Mouse (Mus musculus) limb, embryonic 11.5 days (tissue): ENCODE measurements at regions not wholly inside any gene's neighbourhood (a gene's known extent, or its start where the extent isn't known, plus 50 kb on each side); places are given as distances from the start of the nearest gene placed in this dataset.

ENCODE experiments used
- ATAC-seq: fragments of 200-750 bp; cut with Nextera tagmentation; 2 replicates; pipeline ENCODE4 v1.8.0; 2017; ENCODE audit warnings: low read depth; ENCODE audit not compliant: insufficient number of reproducible peaks, low FRiP score, low TSS enrichment
- DNase-seq: peaks from one replicate; pipeline ENCODE4 v3.0.0-alpha.2; 2015; ENCODE audit warnings: low spot score
- H3K27ac ChIP-seq: fragments of 300-500 bp; sonication (generic); replicated peaks from 2 replicates; pipeline ENCODE4 v1.5.1; 2014; ENCODE audit warnings: low read depth, mild to moderate bottlenecking, low read length
- H3K27me3 ChIP-seq: fragments of 300-500 bp; sonication (generic); 2 replicates; pipeline ENCODE4 v1.6.1; 2014; ENCODE audit warnings: mild to moderate bottlenecking, low read length, mixed read lengths; ENCODE audit not compliant: control insufficient read depth, insufficient read depth
- H3K36me3 ChIP-seq: fragments of 300-500 bp; sonication (generic); 2 replicates; pipeline ENCODE4 v1.6.1; 2014; ENCODE audit warnings: mild to moderate bottlenecking, low read length, moderate library complexity, mixed read lengths; ENCODE audit not compliant: control insufficient read depth, insufficient read depth
- H3K4me1 ChIP-seq: fragments of 300-500 bp; sonication (generic); 2 replicates; pipeline ENCODE4 v1.6.1; 2014; ENCODE audit warnings: low read length, mixed read lengths; ENCODE audit not compliant: control insufficient read depth, insufficient read depth
- H3K4me2 ChIP-seq: fragments of 300-500 bp; sonication (generic); 2 replicates; pipeline ENCODE4 v1.6.1; 2014; ENCODE audit warnings: low read depth, mild to moderate bottlenecking, moderate library complexity; ENCODE audit not compliant: severe bottlenecking
- H3K4me3 ChIP-seq: fragments of 300-500 bp; sonication (generic); 2 replicates; pipeline ENCODE4 v1.5.1; 2014; ENCODE audit warnings: low read depth, low read length
- H3K9ac ChIP-seq: fragments of 300-500 bp; sonication (generic); 2 replicates; pipeline ENCODE4 v1.6.1; 2014; ENCODE audit warnings: mild to moderate bottlenecking, low read length
- H3K9me3 ChIP-seq: fragments of 300-500 bp; sonication (generic); 2 replicates; pipeline ENCODE4 v1.6.1; 2016; ENCODE audit warnings: low read length; ENCODE audit not compliant: control insufficient read depth
- WGBS: fragments of 180-500 bp; shearing (Covaris S2); extraction: QIAGEN DNeasy Blood & Tissue Kit; methylation state at CpG from one replicate; pipeline ENCODE4 v1.1.7; 2014; 5-methylcytosine and 5-hydroxymethylcytosine counted together

- ATAC-seq, result no peak
- no peak overlapping the region for H3K4me3 ChIP-seq
- no peak overlapping the region for H3K27ac ChIP-seq
- no peaks in the 10 kb centered on the region for H3K9me3 ChIP-seq
- no peaks in the 10 kb centered on the region for H3K4me1 ChIP-seq
- no peak for DNase-seq
- H3K27me3 ChIP-seq, result no peaks in the 10 kb centered on the region
- no peaks in the 10 kb centered on the region for H3K36me3 ChIP-seq
- H3K4me2 ChIP-seq, result no peak overlapping the region
- 80% methylated on average over 3 of the region's 3 CpGs for WGBS
- no peak overlapping the region for H3K9ac ChIP-seq
Observed at GRCm38 (mm10) chr14:47896581-47896980, 224.0 kb upstream of the Peli2 start.

DNA sequence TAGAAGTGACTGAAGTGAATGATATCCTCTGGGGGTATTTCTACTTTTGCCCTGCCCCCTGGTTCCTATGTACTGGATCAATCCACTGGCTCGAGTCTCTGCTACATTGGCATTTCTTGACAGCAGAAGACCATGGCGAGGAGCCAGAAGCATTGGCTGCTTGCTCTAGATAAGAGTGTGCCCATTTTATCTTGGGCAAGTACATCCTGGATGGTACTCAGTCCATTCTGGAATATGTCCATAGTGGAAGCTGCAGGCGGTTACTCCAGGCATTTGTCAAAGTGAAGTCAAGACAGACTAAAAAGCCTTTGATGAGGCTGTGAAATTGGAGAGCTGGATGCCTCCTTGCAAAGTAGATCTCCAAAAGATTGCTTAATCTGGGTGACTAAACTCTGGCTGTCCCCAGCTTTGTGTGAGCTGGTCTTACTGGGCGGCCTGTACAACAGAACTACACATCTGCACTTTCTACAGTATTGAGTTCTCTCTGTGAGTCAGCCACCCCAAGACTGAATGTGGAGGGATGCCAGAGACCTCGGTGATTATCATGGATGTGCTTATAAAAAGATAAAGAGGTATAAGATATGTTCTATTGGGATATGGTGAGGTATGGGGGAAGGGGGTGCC, 222.6 kb upstream of the Peli2 start:
- H3K4me1 ChIP-seq, result no peaks in the 10 kb centered on the region
- H3K4me2 ChIP-seq, result no peak overlapping the region
- DNase-seq, result no peak
- no peak overlapping the region for H3K27ac ChIP-seq
- no peaks in the 10 kb centered on the region for H3K9me3 ChIP-seq
- WGBS, result 90% methylated on average over 5 of the region's 5 CpGs
- no peak overlapping the region for H3K9ac ChIP-seq
- no peak for ATAC-seq
- H3K4me3 ChIP-seq, result no peak overlapping the region
- H3K27me3 ChIP-seq, result no peaks in the 10 kb centered on the region
- no peaks in the 10 kb centered on the region for H3K36me3 ChIP-seq

GRCm38 (mm10) chr14:47898605-47899004, 222.0 kb upstream of the Peli2 start:
- WGBS, result 87% methylated on average over 4 of the region's 4 CpGs
- ATAC-seq, result no peak

DNA sequence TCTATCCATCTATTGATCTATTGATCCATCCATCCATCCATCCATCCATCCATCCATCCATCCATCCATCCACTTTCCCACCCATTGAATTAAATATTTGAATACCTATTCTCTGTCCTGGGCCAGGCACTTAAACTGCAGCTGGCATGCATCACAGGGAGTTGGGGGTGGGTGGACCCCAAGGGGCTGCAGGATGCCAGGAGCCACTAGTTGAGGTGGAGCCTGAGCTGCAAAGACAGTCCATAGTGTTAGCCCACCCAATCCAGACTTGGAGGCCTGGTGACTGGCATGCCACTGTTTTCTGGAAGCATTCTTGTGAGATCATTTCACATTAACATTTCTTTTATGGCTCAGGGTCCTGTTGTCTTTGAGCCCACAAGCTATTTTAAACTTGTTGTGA, 215.3 kb upstream of the Peli2 start:
- no peak for DNase-seq
- no peak overlapping the region for H3K4me2 ChIP-seq
- H3K27me3 ChIP-seq, result no peaks in the 10 kb centered on the region
- no peak for ATAC-seq
- no peaks in the 10 kb centered on the region for H3K36me3 ChIP-seq
- no peaks in the 10 kb centered on the region for H3K9me3 ChIP-seq
- H3K9ac ChIP-seq, result no peak overlapping the region
- no peaks in the 10 kb centered on the region for H3K4me1 ChIP-seq
- no peak overlapping the region for H3K27ac ChIP-seq
- no peak overlapping the region for H3K4me3 ChIP-seq

More at GRCm38 (mm10) chr14:47898605-47899004, 222.0 kb upstream of the Peli2 start:
- H3K4me3 ChIP-seq, result no peak overlapping the region
- no peak overlapping the region for H3K4me2 ChIP-seq
- no peaks in the 10 kb centered on the region for H3K36me3 ChIP-seq
- H3K27me3 ChIP-seq, result no peaks in the 10 kb centered on the region
- H3K9ac ChIP-seq, result no peak overlapping the region
- H3K27ac ChIP-seq, result no peak overlapping the region
- DNase-seq, result no peak
- no peaks in the 10 kb centered on the region for H3K4me1 ChIP-seq
- no peaks in the 10 kb centered on the region for H3K9me3 ChIP-seq

DNA sequence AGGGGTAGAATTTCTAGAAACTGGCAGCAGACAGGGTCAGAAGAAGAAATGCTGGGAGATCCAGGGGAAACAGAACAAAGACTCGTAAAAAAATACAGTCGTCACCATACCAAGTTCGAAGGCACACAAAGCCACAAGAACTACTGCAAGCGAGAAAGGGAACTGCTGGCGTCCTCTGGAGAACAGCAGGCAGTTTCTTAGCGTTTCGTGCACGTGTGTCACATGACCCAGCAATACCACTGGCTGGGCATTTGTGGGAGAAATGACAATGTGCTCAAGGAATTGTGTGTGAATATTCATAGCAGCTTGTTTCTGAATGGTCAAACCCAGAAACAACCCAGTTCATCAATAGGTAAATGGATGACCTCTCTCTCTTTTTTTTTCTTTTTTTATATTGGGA, 211.5 kb upstream of the Peli2 start:
- DNase-seq (no peak), ATAC-seq (no peak)
- Histone ChIP-seq H3K9ac (no peak overlapping the region), H3K4me1 (peaks cover 3% of the 10 kb centered on the region; the same call in 1 of the 2 replicates), H3K9me3 (no peaks in the 10 kb centered on the region), H3K4me2 (no peak overlapping the region), H3K4me3 (no peak overlapping the region), H3K27me3 (no peaks in the 10 kb centered on the region), H3K36me3 (no peaks in the 10 kb centered on the region), H3K27ac (no peak overlapping the region)
- 66% methylated on average over 8 of the region's 8 CpGs for WGBS

DNA sequence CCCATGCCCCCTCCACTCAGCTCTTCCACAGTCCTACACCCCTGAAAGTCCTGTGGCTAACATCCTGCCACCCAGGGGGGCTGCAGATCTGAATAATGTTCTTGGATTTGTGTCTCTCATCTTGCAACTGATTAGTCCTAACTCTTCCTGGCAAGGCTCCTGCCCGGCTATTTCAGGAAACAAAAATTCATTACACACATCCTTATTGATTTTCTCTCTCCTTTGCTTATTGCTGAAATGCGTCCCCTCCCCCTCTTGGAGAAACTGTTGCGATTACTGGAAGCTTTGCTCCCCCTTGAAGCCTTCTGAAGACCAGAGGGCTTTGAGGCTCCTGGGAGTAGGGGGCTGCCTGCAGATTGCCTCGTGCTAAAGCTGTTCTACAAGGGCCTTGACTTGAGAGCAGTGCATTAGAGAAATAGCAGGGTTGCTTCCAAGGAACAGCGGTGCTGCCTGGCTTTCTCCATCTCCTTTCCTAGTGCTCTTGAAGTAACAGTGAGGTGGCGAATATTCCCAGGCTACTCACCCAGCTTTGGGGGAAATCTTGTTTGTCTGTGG, 209.8 kb upstream of the Peli2 start:
- Histone ChIP-seq H3K9ac (no peak overlapping the region), H3K4me3 (no peak overlapping the region), H3K9me3 (no peaks in the 10 kb centered on the region), H3K4me2 (no peak overlapping the region), H3K27ac (no peak overlapping the region), H3K27me3 (no peaks in the 10 kb centered on the region), H3K4me1 (peaks cover 3% of the 10 kb centered on the region; the same call in 1 of the 2 replicates), H3K36me3 (no peaks in the 10 kb centered on the region)
- no peak for ATAC-seq
- WGBS, result 50% methylated on average over 6 of the region's 6 CpGs
- DNase-seq, result no peak

- 82% methylated on average over 9 of the region's 9 CpGs for WGBS
- H3K27ac ChIP-seq, result no peak overlapping the region
- H3K9ac ChIP-seq, result no peak overlapping the region
- ATAC-seq (no peak), DNase-seq (no peak)
- peaks cover 3% of the 10 kb centered on the region; the same call in 1 of the 2 replicates for H3K4me1 ChIP-seq
- H3K9me3 ChIP-seq, result no peaks in the 10 kb centered on the region
- no peak overlapping the region for H3K4me3 ChIP-seq
- H3K36me3 ChIP-seq, result no peaks in the 10 kb centered on the region
- no peaks in the 10 kb centered on the region for H3K27me3 ChIP-seq
- H3K4me2 ChIP-seq, result no peak overlapping the region
Observed at GRCm38 (mm10) chr14:47911546-47912545, 208.8 kb upstream of the Peli2 start.

GRCm38 (mm10) chr14:47915621-47916020, 205.0 kb upstream of the Peli2 start:
- H3K9me3 ChIP-seq, result no peaks in the 10 kb centered on the region
- no peak for ATAC-seq
- no peaks in the 10 kb centered on the region for H3K27me3 ChIP-seq
- no peak overlapping the region for H3K4me2 ChIP-seq
- no peak overlapping the region for H3K27ac ChIP-seq
- no peak overlapping the region for H3K4me3 ChIP-seq
- H3K36me3 ChIP-seq, result no peaks in the 10 kb centered on the region
- WGBS, result 86% methylated on average over 1 of the region's 1 CpGs
- no peak for DNase-seq
- H3K4me1 ChIP-seq, result peaks cover 3% of the 10 kb centered on the region; the same call in 1 of the 2 replicates
- H3K9ac ChIP-seq, result no peak overlapping the region
